Mouse (Mus musculus): Measurements from ENCODE around the gene Eif2b2.

- no peak for TF ChIP-seq KAT2A (conservative IDR thresholded peaks at IDR 0.05; ENCODE audit: low read depth, low read length)
- TF ChIP-seq GATA1 (IDR thresholded peaks at IDR 0.05; ENCODE audit: low read depth, low read length), result no peak
- no peak for TF ChIP-seq MYC (IDR thresholded peaks at IDR 0.05; ENCODE audit: low read depth, low read length)
- no peak for TF ChIP-seq CTCF (IDR thresholded peaks at IDR 0.05 in 2 of 3, conservative IDR thresholded peaks at IDR 0.05 in 1 of 3; ENCODE audit: control insufficient read depth in 1 of 3, insufficient read depth in 1 of 3, low read depth in 2 of 3, low read length in 3 of 3, poor library complexity in 1 of 3, severe bottlenecking in 1 of 3)
- TF ChIP-seq RAD21 (IDR thresholded peaks at IDR 0.05; ENCODE audit: low read depth, low read length), result no peak
- TF ChIP-seq UBTF (IDR thresholded peaks at IDR 0.05; ENCODE audit: borderline replicate concordance, insufficient read depth, low read depth, low read length), result no peak
- no peak for TF ChIP-seq HCFC1 (IDR thresholded peaks at IDR 0.05; ENCODE audit: low read depth, low read length)
- TF ChIP-seq POLR2A (IDR thresholded peaks at IDR 0.05; ENCODE audit: control insufficient read depth in 1 of 2, insufficient read depth in 1 of 2, low read depth in 1 of 2, low read length in 2 of 2, poor library complexity in 1 of 2), result no peak
- TF ChIP-seq MAFK (IDR thresholded peaks at IDR 0.05; ENCODE audit: borderline replicate concordance, low read depth, low read length), result no peak
- TF ChIP-seq ELF1 (IDR thresholded peaks at IDR 0.05; ENCODE audit: low read depth, low read length), result no peak
- no peak for TF ChIP-seq EP300 (IDR thresholded peaks at IDR 0.05; ENCODE audit: low read depth in 1 of 2, low read length in 2 of 2)
- no peak for TF ChIP-seq USF1 (IDR thresholded peaks at IDR 0.05; ENCODE audit: low read depth, low read length)
- no peak for TF ChIP-seq SIN3A (IDR thresholded peaks at IDR 0.05; ENCODE audit: low read length)
Observed at GRCm38 (mm10) chr12:85174016-85174415, 45.3 kb upstream of the Eif2b2 start.
